Comparison of ENCODE assay signal across 8 mouse cellular contexts in genomic region chr6:29396714-29397540, GRCm38 (mm10). TPM values are rescaled to one million over a fixed set of nuclear protein-coding genes. Genes with fewer than 3 reads are reported as not detected.
DNase-seq lines count a peak whose midpoint lies in the region; ATAC-seq and TF ChIP-seq lines count a peak whose summit lies in the region.

No protein-coding gene starts in this region.

- no peaks in the 10 kb centered on the region for H3K36me3 ChIP-seq in neural tube, embryonic 11.5 days (ENCODE audit: control insufficient read depth, insufficient read depth, low read length)
- no peaks in the 10 kb centered on the region for H3K36me3 ChIP-seq in forebrain, embryonic 15.5 days
- no peaks in the 10 kb centered on the region for H3K36me3 ChIP-seq in liver, embryonic 14.5 days (replicated peaks; ENCODE audit: control insufficient read depth, insufficient read depth, low read depth)

- DNase-seq in embryo, embryonic 10 days (ENCODE audit: low spot score) = peak; percentile 54
- no peak for DNase-seq in embryo, embryonic 9.5 days (ENCODE audit: extremely low spot score)
- peak; percentile 53 for DNase-seq in neural tube, embryonic 11.5 days (ENCODE audit: low spot score)
- DNase-seq in neural tube, embryonic 10.5 days (ENCODE audit: extremely low spot score, low spot score) = no peak
- no peak for DNase-seq in liver, embryonic 14.5 days (ENCODE audit: low read depth in 3 of 3, low spot score in 3 of 3)
- DNase-seq in testis, postnatal 10 days (ENCODE audit: low spot score) = peak; percentile 51
- DNase-seq in urinary bladder, adult 18-20 months (ENCODE audit: low spot score in 2 of 2) = no peak

- TF ChIP-seq EP300 in liver, embryonic 14.5 days (IDR thresholded peaks at IDR 0.05; ENCODE audit: low read depth) = no peak

- 1% methylated on average over 24 of the region's 24 CpGs for WGBS in neural tube, embryonic 11.5 days
- under 1% methylated on average over 24 of the region's 24 CpGs for WGBS in forebrain, embryonic 15.5 days
- WGBS in liver, embryonic 14.5 days (ENCODE audit: insufficient replicate concordance) = 9% methylated on average over 24 of the region's 24 CpGs

- peaks cover 6% of the 10 kb centered on the region; the same call in 1 of the 2 replicates for H3K27me3 ChIP-seq in neural tube, embryonic 11.5 days (ENCODE audit: control insufficient read depth, insufficient read depth, low read length)
- no peaks in the 10 kb centered on the region for H3K27me3 ChIP-seq in forebrain, embryonic 15.5 days
- H3K27me3 ChIP-seq in liver, embryonic 14.5 days (ENCODE audit: control insufficient read depth, insufficient read depth, low read length) = peaks cover 48% of the 10 kb centered on the region

- no peak for TF ChIP-seq CTCF in liver, embryonic 14.5 days (IDR thresholded peaks at IDR 0.05; ENCODE audit: low read depth)

- H3K27ac ChIP-seq in neural tube, embryonic 11.5 days (ENCODE audit: low read depth, low read length) = peak overlapping the region; percentile 60; the same call in 1 of the 2 replicates
- peak overlapping the region; percentile 84 for H3K27ac ChIP-seq in forebrain, embryonic 15.5 days (replicated peaks)
- no peak overlapping the region for H3K27ac ChIP-seq in liver, embryonic 14.5 days

- ATAC-seq in neural tube, embryonic 11.5 days (ENCODE audit: insufficient read depth, low FRiP score, low TSS enrichment) = peak; percentile 81
- ATAC-seq in forebrain, embryonic 15.5 days (replicated peaks) = peak; percentile 66
- ATAC-seq in liver, embryonic 14.5 days (ENCODE audit: insufficient read depth) = no peak

- peaks cover 4% of the 10 kb centered on the region; the same call in 1 of the 2 replicates for H3K4me1 ChIP-seq in neural tube, embryonic 11.5 days (ENCODE audit: control insufficient read depth, insufficient read depth, low read length)
- peaks cover 19% of the 10 kb centered on the region for H3K4me1 ChIP-seq in forebrain, embryonic 15.5 days
- H3K4me1 ChIP-seq in liver, embryonic 14.5 days (replicated peaks; ENCODE audit: control insufficient read depth in 2 of 2, insufficient read depth in 2 of 2, low read length in 1 of 2) = no peaks in the 10 kb centered on the region; a peak in 1 of 4 replicates

- peak overlapping the region; percentile 77 for H3K9ac ChIP-seq in neural tube, embryonic 11.5 days (ENCODE audit: low read length)
- peak overlapping the region; percentile 78 for H3K9ac ChIP-seq in forebrain, embryonic 15.5 days (replicated peaks)
- no peak overlapping the region for H3K9ac ChIP-seq in liver, embryonic 14.5 days (replicated peaks)

- H3K9me3 ChIP-seq in neural tube, embryonic 11.5 days (ENCODE audit: control insufficient read depth, low read length) = no peaks in the 10 kb centered on the region
- H3K9me3 ChIP-seq in forebrain, embryonic 15.5 days = no peaks in the 10 kb centered on the region
- H3K9me3 ChIP-seq in liver, embryonic 14.5 days (ENCODE audit: control insufficient read depth, low read length) = no peaks in the 10 kb centered on the region

- H3K4me2 ChIP-seq in neural tube, embryonic 11.5 days (ENCODE audit: low read depth) = peak overlapping the region; percentile 87
- H3K4me2 ChIP-seq in forebrain, embryonic 15.5 days (replicated peaks) = peak overlapping the region; percentile 90
- H3K4me2 ChIP-seq in liver, embryonic 14.5 days (ENCODE audit: low read depth) = peak overlapping the region; percentile 60

- peak overlapping the region; percentile 69 for H3K4me3 ChIP-seq in neural tube, embryonic 11.5 days (ENCODE audit: low read depth, low read length)
- peak overlapping the region; percentile 71 for H3K4me3 ChIP-seq in forebrain, embryonic 15.5 days
- H3K4me3 ChIP-seq in liver, embryonic 14.5 days (ENCODE audit: insufficient read depth in 1 of 2, low read depth in 2 of 2, low read length in 2 of 2) = peak overlapping the region; percentile 47 to 50

RNA-seq across cellular contexts. Expression of gene Ccdc136, which starts 0.8 kb away (rescaled TPM):
- polyA plus RNA-seq in neural tube, embryonic 11.5 days (2014; fragmentation: Nextera tagmentation; extraction: Ambion mirVana) = 36.8 and 40.1 TPM in 2 replicates
- 42.2 and 42.8 TPM in 2 replicates for polyA plus RNA-seq in forebrain, embryonic 15.5 days (2015; fragmentation: Nextera tagmentation; extraction: Ambion mirVana)
- 0.17 and 0.37 TPM in 2 replicates for polyA plus RNA-seq in liver, embryonic 14.5 days (2012; rRNA removed)
- polyA plus RNA-seq in liver, embryonic 14.5 days (2014; fragmentation: Nextera tagmentation; extraction: Ambion mirVana) = 0.09 and 0.27 TPM in 2 replicates

RNA-seq across cellular contexts. Expression of gene Opn1sw, which starts 8.7 kb away (rescaled TPM):
- 0.15 and 0.20 TPM in 2 replicates for polyA plus RNA-seq in neural tube, embryonic 11.5 days (2014; fragmentation: Nextera tagmentation; extraction: Ambion mirVana)
- polyA plus RNA-seq in forebrain, embryonic 15.5 days (2015; fragmentation: Nextera tagmentation; extraction: Ambion mirVana) = 0.37 and 0.50 TPM in 2 replicates
- polyA plus RNA-seq in liver, embryonic 14.5 days (2012; rRNA removed) = not detected in 2 replicates
- polyA plus RNA-seq in liver, embryonic 14.5 days (2014; fragmentation: Nextera tagmentation; extraction: Ambion mirVana) = 0.06 TPM in 1 of 2 replicates, not detected in the other

RNA-seq across cellular contexts. Expression of gene Flnc, which starts 36.1 kb away (rescaled TPM):
- 4.6 and 5.8 TPM in 2 replicates for polyA plus RNA-seq in neural tube, embryonic 11.5 days (2014; fragmentation: Nextera tagmentation; extraction: Ambion mirVana)
- 1.9 and 2.0 TPM in 2 replicates for polyA plus RNA-seq in forebrain, embryonic 15.5 days (2015; fragmentation: Nextera tagmentation; extraction: Ambion mirVana)
- polyA plus RNA-seq in liver, embryonic 14.5 days (2012; rRNA removed) = 0.23 and 0.30 TPM in 2 replicates
- polyA plus RNA-seq in liver, embryonic 14.5 days (2014; fragmentation: Nextera tagmentation; extraction: Ambion mirVana) = 0.14 and 0.33 TPM in 2 replicates

RNA-seq across cellular contexts. Expression of gene Calu, which starts 49.1 kb away (rescaled TPM):
- polyA plus RNA-seq in neural tube, embryonic 11.5 days (2014; fragmentation: Nextera tagmentation; extraction: Ambion mirVana) = 289 and 291 TPM in 2 replicates
- 162 and 170 TPM in 2 replicates for polyA plus RNA-seq in forebrain, embryonic 15.5 days (2015; fragmentation: Nextera tagmentation; extraction: Ambion mirVana)
- polyA plus RNA-seq in liver, embryonic 14.5 days (2012; rRNA removed) = 40.1 and 49.1 TPM in 2 replicates
- polyA plus RNA-seq in liver, embryonic 14.5 days (2014; fragmentation: Nextera tagmentation; extraction: Ambion mirVana) = 93.5 and 97.1 TPM in 2 replicates

Comparison
In these comparisons a context has a peak if more than half of its experiments do, and no peak if none do; other contexts are left out.
1. DNase-seq: peak in embryo, embryonic 10 days (single experiment), neural tube, embryonic 11.5 days (single experiment) and testis, postnatal 10 days (single experiment); none in embryo, embryonic 9.5 days (single experiment), neural tube, embryonic 10.5 days (single experiment), liver, embryonic 14.5 days (0 of 3) and urinary bladder, adult 18-20 months (0 of 2).
2. RNA of gene Ccdc136, which starts 0.8 kb away (polyA plus RNA-seq): 42.2 to 42.8 TPM in forebrain, embryonic 15.5 days and 36.8 to 40.1 TPM in neural tube, embryonic 11.5 days; 0.09 to 0.37 TPM in liver, embryonic 14.5 days; every median in the first group is over 10 times any median in the second.
3. Peak in every context shown above with its lines, with median percentiles within 50 percentile points of each other: H3K4me2 ChIP-seq and H3K4me3 ChIP-seq.